Mouse (Mus musculus) forebrain, embryonic 10.5 days (tissue): ENCODE data around the gene BC004004. TPM values are rescaled to one million over a fixed set of nuclear protein-coding genes. Genes with fewer than 3 reads are reported as not detected.
"Not testable (repeated sequence)": the region's sequence is repeated elsewhere in the genome, so short reads cannot be mapped to it uniquely, and the experiment has no call there.

ENCODE experiments used
- DNase-seq: peaks from one replicate; pipeline ENCODE4 v3.0.0-alpha.2; 2017; ENCODE audit warnings: low spot score; ENCODE audit errors: extremely low spot score
- H3K27ac ChIP-seq: fragments of 300-500 bp; sonication (generic); 2 replicates; pipeline ENCODE4 v1.5.1; 2016; ENCODE audit warnings: mild to moderate bottlenecking
- H3K27me3 ChIP-seq: fragments of 300-500 bp; sonication (generic); 2 replicates; pipeline ENCODE4 v1.6.1; 2016; ENCODE audit warnings: mild to moderate bottlenecking; ENCODE audit not compliant: poor library complexity, severe bottlenecking
- H3K36me3 ChIP-seq: fragments of 300-500 bp; sonication (generic); replicated peaks from 2 replicates; pipeline ENCODE4 v1.6.1; 2016; ENCODE audit warnings: mild to moderate bottlenecking, moderate library complexity
- H3K4me1 ChIP-seq: fragments of 300-500 bp; sonication (generic); 2 replicates; pipeline ENCODE4 v1.6.1; 2016
- H3K4me3 ChIP-seq: fragments of 300-500 bp; sonication (generic); 2 replicates; pipeline ENCODE4 v1.5.1; 2016; ENCODE audit warnings: mild to moderate bottlenecking, moderate library complexity
- H3K9me3 ChIP-seq: fragments of 300-500 bp; sonication (generic); 2 replicates; pipeline ENCODE4 v1.6.1; 2016; ENCODE audit warnings: mild to moderate bottlenecking, moderate library complexity
- WGBS: fragments of 180-500 bp; shearing (Covaris S2); methylation state at CpG from one replicate; pipeline ENCODE4 v1.1.7; 2016; 5-methylcytosine and 5-hydroxymethylcytosine counted together
- polyA plus RNA-seq: library from polyadenylated mRNA; unstranded; fragments of >200 nt; fragmentation: Nextera tagmentation; extraction: Ambion mirVana; gene quantifications from 2 replicates; pipeline ENCODE4 v1.2.1, GENCODE M21; 2016

Gene BC004004
- polyA plus RNA-seq = 54.6 and 56.6 TPM in 2 replicates

DNA sequence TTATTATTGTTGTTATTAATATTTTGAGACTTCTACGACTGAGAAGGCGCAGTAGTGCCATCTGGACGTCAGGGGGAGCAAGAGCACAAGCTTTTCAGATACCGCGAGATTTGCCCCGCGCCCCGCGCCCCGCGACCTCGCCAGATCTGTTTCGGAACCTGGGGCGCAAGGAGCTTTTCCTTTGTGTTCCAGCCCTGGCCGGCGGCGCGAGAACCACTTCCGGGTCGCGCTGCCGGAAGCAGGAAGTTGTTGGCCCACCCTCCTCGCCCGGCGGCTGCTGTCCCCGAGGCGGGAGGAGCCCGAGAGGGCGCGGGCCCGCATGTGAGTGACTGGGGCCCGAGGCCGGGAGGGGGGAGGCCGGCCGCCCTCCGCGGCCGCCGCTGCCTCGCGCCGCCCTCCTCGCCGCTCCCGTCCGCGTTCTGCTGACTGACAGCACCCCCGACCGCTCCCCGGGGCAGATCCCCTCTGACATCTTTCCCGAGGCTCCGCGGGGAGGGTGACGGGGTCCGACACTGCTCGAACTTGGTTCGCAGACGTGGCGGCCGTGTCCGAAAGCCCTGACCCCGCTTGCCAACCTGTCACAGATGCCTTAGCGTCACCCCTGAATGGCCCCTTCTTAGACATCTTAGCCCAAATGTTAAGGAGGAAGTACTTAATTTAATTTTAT is at the start of gene BC004004:
BC004004 (plus strand) TSS at position 107 of the 667 bp plus-strand sequence.
- Histone ChIP-seq H3K4me3 (peak within 1 kb of the TSS; percentile 93), H3K4me1 (peaks cover 28% of the 10 kb centered on the region), H3K27ac (peak within 1 kb of the TSS; percentile 95), H3K36me3 (no peaks in the 10 kb centered on the region), H3K27me3 (no peaks in the 10 kb centered on the region), H3K9me3 (no peaks in the 10 kb centered on the region)
- DNase-seq = peak; percentile 96
- under 1% methylated on average over 63 of the region's 63 CpGs for WGBS

DNA sequence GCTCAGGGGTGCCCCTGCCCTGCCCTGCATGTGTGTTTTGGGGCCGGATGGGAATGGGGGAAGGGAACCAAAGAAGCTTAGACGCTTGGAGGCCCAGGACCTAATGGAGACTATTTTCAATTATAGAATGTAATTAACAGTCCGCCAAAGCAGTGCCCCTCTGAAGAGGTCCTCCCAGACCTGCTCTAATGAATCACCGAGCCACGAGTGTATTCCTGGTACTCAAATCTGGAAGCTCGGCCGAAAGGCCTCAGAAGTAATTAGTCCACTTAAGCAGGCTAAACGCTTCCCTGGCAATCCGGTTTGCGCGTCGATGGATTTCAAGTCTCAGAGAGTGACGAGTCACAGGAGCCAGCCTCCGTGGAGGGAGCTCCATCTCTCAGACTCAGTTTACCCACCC is 48.0 kb upstream of the BC004004 start:
- no peak for DNase-seq
- Histone ChIP-seq H3K4me1 (peaks cover 31% of the 10 kb centered on the region), H3K9me3 (no peaks in the 10 kb centered on the region), H3K27me3 (peaks cover 19% of the 10 kb centered on the region), H3K27ac (peak overlapping the region; percentile 40; the same call in 1 of the 2 replicates), H3K36me3 (no peaks in the 10 kb centered on the region), H3K4me3 (no peak overlapping the region)
- WGBS = 50% methylated on average over 14 of the region's 14 CpGs

DNA sequence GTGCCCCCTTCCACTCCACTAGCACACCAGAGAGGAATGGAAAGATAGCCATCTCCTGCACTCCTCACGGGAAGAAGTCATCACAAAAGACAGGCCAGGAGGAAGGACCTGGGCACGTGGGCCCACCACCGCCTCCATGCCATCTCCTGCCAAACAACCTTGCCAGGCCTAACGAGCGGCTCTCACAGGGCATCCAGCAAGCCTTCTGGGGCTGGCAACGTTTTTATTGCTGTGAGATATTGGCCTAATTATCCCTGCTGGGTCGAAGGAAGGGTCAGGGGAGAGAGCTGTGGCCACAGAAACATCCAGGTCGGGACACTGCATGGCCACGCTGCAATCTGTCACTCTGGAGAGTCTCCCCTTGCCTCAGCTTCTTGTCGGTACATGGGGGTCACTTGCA is 37.5 kb upstream of the BC004004 start:
- WGBS = 88% methylated on average over 10 of the region's 10 CpGs
- no peaks in the 10 kb centered on the region for H3K36me3 ChIP-seq
- DNase-seq = no peak
- no peaks in the 10 kb centered on the region for H3K9me3 ChIP-seq
- no peak overlapping the region for H3K4me3 ChIP-seq
- peaks cover 32% of the 10 kb centered on the region for H3K27me3 ChIP-seq
- H3K27ac ChIP-seq = no peak overlapping the region
- peaks cover 34% of the 10 kb centered on the region for H3K4me1 ChIP-seq

DNA sequence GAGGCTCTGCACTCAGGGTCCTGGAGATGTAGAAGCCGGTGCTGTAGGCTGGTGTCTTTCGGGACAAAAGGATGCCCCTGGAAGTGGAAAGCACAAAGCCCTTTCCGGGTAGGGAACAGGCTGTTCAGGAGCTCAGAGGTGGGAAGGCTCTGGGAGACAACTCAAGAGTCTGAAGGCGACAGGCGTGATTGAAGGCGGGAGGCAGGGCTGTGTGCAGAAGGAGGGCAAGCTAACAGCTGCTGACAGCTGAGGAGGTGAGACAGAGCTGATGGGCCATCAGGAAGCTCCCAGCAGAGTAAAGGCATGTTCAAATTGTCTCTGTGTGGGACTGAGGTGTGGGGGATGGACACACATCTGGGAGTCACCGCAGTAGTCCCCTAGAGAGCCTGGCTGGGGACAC is 32.5 kb upstream of the BC004004 start:
- no peak for DNase-seq
- H3K4me3 ChIP-seq = no peak overlapping the region; the same call in 1 of the 2 replicates
- peaks cover 78% of the 10 kb centered on the region for H3K27me3 ChIP-seq
- H3K9me3 ChIP-seq = no peaks in the 10 kb centered on the region
- no peak overlapping the region for H3K27ac ChIP-seq
- H3K4me1 ChIP-seq = peaks cover 49% of the 10 kb centered on the region
- H3K36me3 ChIP-seq = no peaks in the 10 kb centered on the region
- 76% methylated on average over 7 of the region's 7 CpGs for WGBS

DNA sequence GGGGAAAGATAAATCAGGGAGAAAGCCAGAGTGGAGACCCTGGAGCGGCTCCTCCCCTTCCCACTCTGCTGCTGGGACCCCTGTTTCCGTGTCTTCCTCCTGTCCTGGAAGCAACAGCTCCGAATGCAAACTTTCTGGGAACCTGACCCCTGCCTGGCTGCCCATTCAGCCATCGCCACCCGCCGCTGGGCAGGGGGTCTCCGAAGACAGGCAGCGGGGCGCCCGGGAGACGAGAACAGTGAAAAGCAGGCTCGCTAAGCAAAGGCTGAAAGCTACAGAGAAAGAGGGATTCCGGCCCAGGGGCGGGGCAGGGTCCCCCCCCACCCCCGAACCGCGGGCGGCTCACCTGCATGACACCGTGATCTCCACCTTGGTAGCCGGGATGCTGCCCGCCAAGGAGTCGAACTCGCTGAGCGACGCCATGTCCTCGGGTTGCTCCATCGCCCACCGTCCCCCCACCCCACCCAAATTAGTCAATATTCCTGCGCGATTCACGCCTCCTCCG is 31.3 kb upstream of the BC004004 start:
- peak; percentile 31 for DNase-seq
- WGBS = under 1% methylated on average over 32 of the region's 32 CpGs
- Histone ChIP-seq H3K27me3 (peaks cover 87% of the 10 kb centered on the region), H3K4me3 (peak overlapping the region; percentile 76), H3K27ac (peak overlapping the region; percentile 82), H3K4me1 (peaks cover 47% of the 10 kb centered on the region), H3K36me3 (no peaks in the 10 kb centered on the region), H3K9me3 (no peaks in the 10 kb centered on the region)

DNA sequence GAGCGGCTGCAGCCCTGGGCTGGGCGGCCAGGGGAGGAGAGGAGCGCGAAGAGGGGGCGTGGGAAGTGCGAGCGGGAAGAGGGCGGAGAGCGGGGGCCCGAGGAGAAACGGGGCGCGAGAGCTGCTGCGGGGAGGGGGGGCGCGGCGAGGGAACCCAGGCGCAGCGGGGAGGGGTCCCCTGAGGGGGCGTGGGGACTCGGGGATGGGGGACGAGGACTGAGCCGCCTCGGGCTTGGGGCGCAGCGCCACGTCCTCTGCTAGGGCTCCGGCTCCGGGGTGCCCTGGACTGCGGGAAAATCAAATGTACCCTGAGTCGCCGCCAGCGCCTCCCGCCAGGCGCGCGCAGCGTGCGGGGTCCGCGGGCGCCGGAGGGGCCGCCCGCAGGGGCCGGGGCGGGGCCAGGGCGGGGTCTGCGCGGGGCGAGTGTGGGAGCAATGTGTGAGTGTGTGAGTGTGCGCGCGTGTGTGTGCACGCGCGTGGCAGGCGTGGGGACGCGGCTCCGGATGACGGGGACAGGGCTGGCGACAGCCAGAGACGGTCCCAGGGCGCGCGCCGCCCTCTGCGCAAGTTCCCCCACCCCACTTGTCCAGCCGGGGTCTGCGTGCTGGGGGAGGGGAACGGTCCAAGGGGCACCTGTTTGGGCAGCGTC is 30.7 kb upstream of the BC004004 start, which contains the start of gene Cpne5:
Cpne5 (minus strand) TSS at position 396 of the 649 bp plus-strand sequence.
- under 1% methylated on average over 66 of the region's 73 CpGs for WGBS
- DNase-seq = peak; percentile 38
- Histone ChIP-seq H3K4me3 (peak within 1 kb of the TSS; percentile 76), H3K27ac (peak within 1 kb of the TSS; percentile 82), H3K4me1 (peaks cover 46% of the 10 kb centered on the region), H3K36me3 (no peaks in the 10 kb centered on the region), H3K9me3 (no peaks in the 10 kb centered on the region), H3K27me3 (peaks cover 92% of the 10 kb centered on the region)

DNA sequence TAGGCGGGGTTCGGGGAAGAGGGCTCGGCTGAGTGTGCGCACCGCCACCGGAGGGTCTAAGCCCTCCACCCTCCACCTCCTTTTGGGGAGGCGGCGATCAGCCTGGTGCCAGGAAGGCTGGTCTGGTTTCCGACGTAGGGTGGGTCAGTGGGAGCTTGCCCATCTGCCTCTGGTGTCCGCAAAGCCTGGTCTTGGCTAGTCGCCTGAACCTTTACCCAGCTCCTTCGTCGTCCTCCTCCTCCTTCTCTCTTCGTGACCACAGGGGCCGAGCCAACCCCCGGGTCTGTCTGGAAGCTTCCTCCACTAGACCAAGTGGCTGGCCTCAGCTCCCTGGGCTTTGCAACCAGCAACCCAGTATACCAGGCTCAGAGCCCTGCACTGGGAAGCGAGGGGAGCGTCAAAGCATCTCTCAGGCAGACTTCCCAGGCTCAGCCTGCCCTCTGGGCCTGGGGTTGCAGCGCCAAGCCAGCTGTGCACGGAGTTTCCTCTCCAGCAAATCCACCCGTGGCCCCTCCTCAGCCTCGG is 30.1 kb upstream of the BC004004 start:
- no peaks in the 10 kb centered on the region for H3K36me3 ChIP-seq
- 3% methylated on average over 23 of the region's 23 CpGs for WGBS
- H3K4me3 ChIP-seq = peak overlapping the region; percentile 76
- peaks cover 47% of the 10 kb centered on the region for H3K4me1 ChIP-seq
- peak overlapping the region; percentile 82 for H3K27ac ChIP-seq
- peaks cover 93% of the 10 kb centered on the region for H3K27me3 ChIP-seq
- H3K9me3 ChIP-seq = no peaks in the 10 kb centered on the region
- DNase-seq = peak; percentile 32

DNA sequence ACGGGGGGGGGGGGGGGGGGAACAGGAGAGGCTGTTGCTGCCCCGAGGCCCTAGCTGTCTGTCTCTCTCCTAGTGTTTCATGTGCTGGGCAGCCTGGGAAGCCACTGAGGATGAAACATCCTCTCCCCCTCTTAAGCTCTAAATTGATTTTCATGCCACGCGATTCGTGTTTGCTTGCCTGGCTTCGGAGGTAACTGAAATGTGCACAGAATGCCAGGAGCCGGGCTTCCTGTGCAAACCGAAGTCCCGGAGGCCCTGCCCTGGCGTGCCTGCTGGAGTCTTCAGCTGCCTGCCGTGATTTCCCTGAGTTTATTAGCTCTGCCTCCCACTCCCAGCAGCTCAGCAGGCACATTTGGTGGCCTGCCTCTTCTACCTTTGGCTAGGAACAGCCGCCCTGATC is 23.7 kb upstream of the BC004004 start:
- DNase-seq = no peak
- Histone ChIP-seq H3K4me3 (no peak overlapping the region; the same call in 1 of the 2 replicates), H3K27ac (peak overlapping the region; percentile 65), H3K36me3 (peaks cover 18% of the 10 kb centered on the region), H3K9me3 (no peaks in the 10 kb centered on the region), H3K27me3 (peaks cover 31% of the 10 kb centered on the region), H3K4me1 (peaks cover 46% of the 10 kb centered on the region)
- WGBS = 40% methylated on average over 11 of the region's 12 CpGs

DNA sequence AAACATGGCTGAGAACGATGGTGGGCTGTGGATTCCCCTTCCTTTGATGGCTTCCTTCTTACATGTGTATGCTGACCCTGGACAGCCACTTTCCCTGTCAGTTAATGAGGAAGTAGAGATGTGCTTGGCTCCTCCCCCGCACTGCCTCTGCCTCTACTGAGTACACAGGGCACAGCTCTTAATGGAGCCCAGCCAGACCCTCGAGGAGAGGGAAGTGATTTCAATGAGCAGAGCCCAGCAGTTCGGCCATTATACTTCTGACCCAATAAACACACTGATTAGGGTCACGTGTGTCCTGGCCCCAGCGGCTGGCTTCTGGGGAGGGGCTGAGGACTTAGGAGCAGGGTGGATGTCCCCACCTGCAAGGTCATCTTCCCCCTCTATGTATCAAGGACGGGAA is 22.9 kb upstream of the BC004004 start:
- peak overlapping the region; percentile 65 for H3K27ac ChIP-seq
- WGBS = 43% methylated on average over 7 of the region's 7 CpGs
- peak; percentile 36 for DNase-seq

DNA sequence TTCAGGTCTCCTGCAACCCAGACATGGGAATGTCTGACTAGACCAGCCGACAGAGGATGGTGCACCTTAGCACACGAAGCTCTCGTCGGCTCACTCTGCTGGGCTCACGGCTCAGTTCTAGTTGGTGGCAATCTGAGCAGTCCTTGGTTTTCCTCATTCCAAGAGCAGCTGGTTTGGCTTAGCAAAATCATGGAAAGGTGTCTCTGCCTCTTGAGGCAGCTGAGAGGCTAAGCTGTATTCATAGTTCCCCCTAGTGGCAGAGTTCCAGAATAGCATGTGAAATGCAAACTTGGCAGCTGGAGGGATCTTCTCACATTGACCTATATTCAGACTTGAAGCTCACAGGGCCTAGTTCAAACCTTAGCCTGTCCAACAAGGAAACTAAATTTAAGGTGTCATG is 22.0 kb upstream of the BC004004 start:
- WGBS = 30% methylated on average over 5 of the region's 5 CpGs
- Histone ChIP-seq H3K4me3 (no peak overlapping the region), H3K4me1 (peaks cover 43% of the 10 kb centered on the region), H3K9me3 (no peaks in the 10 kb centered on the region), H3K36me3 (peaks cover 35% of the 10 kb centered on the region), H3K27me3 (peaks cover 21% of the 10 kb centered on the region), H3K27ac (no peak overlapping the region; the same call in 1 of the 2 replicates)
- DNase-seq = peak; percentile 58

More for the DNA sequence above, 22.9 kb upstream of the BC004004 start:
- Histone ChIP-seq H3K4me1 (peaks cover 46% of the 10 kb centered on the region), H3K36me3 (peaks cover 26% of the 10 kb centered on the region), H3K4me3 (no peak overlapping the region), H3K27me3 (peaks cover 23% of the 10 kb centered on the region), H3K9me3 (no peaks in the 10 kb centered on the region)

DNA sequence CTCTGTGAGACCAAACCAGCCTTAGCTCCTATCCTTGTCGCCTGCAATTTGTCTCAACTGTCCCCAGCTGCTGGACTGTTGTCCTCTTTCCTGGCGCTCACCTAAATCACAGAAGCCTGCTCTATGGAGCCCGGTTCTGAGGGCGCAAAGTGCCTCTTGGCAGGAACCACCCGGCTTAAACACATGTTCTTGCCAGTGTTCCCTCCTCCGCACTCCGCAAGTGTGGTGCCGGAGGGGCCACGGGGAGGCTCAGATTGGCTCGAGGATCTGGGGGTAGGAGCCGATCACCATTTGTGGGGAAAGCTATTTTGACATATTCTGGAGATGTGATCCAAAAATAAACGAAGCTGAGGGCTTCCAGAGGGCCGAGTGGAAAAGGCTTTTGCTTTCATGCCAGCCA is 20.7 kb upstream of the BC004004 start:
- no peak overlapping the region for H3K4me3 ChIP-seq
- H3K4me1 ChIP-seq = peaks cover 36% of the 10 kb centered on the region
- H3K27me3 ChIP-seq = peaks cover 8% of the 10 kb centered on the region
- peaks cover 48% of the 10 kb centered on the region for H3K36me3 ChIP-seq
- DNase-seq = no peak
- no peaks in the 10 kb centered on the region for H3K9me3 ChIP-seq
- WGBS = 90% methylated on average over 13 of the region's 13 CpGs
- no peak overlapping the region for H3K27ac ChIP-seq

DNA sequence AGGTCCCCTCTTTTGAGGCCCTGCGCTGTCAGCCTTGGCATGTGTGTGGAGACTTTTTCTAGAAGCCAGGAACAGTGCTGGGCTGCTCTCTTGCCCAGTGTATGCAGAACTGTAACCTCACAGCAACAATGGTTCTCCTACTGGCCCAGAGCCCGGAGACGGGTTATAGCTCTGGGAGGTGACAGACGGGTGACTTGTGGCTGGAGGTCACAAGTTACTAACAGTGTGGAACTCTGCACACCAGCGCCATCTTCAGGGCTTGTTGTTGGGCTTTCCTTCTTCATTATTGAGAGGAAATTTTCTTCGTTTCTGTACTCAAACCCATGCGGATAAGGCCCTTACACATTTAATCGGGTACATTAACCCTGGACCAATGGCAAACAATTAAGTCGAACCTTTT is 19.1 kb upstream of the BC004004 start:
- WGBS = 71% methylated on average over 9 of the region's 9 CpGs
- Histone ChIP-seq H3K9me3 (no peaks in the 10 kb centered on the region), H3K36me3 (peaks cover 64% of the 10 kb centered on the region), H3K27ac (no peak overlapping the region), H3K4me1 (peaks cover 21% of the 10 kb centered on the region), H3K4me3 (no peak overlapping the region), H3K27me3 (no peaks in the 10 kb centered on the region)
- DNase-seq = no peak

DNA sequence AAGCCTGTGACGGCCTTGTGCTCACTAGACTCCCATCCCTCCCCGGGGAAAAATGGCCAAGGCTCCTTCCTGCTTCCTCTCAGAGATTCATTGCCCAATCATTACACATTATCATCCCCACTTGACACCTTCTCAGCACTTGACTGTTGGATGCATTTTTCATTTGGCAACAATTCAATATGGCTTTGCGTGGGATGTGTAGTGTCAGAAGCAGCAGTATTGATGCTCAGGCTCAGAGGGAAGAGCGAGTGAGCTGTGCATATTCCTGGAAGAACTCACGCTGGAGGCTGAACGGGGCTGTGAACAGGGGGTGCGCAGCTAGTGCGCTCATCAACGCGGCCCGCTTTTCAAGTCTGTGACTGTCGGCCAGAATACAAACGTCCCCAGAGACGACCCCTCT is 17.6 kb upstream of the BC004004 start:
- H3K9me3 ChIP-seq, H3K27ac ChIP-seq, H3K27me3 ChIP-seq, H3K4me3 ChIP-seq, DNase-seq, H3K4me1 ChIP-seq: not testable (repeated sequence)
- WGBS = 94% methylated on average over 14 of the region's 14 CpGs
- H3K36me3 ChIP-seq = peaks cover 79% of the 10 kb centered on the region
